Mouse (Mus musculus) C2C12 (cell line): ENCODE measurements around the gene Fcf1.

Experiments
- CTCF ChIP-seq: IDR thresholded peaks from one replicate; pipeline ENCODE4 v1.5.1; 2011; ENCODE audit not compliant: control insufficient read depth, insufficient read depth, insufficient read length
- MYOG ChIP-seq: IDR thresholded peaks from one replicate; pipeline ENCODE4 v1.6.1; 2011; ENCODE audit not compliant: control insufficient read depth, insufficient read length; ENCODE audit errors: extremely low read depth

- TF ChIP-seq CTCF (no peak), MYOG (no peak)
Observed at GRCm38 (mm10) chr12:84940343-84940742, 30.4 kb upstream of the Fcf1 start.
